Mouse (Mus musculus): Measurements from ENCODE around the gene Hoxb6. TPM values are rescaled to one million over a fixed set of nuclear protein-coding genes. Genes with fewer than 3 reads are reported as not detected.

The Hoxb6 gene
- polyA plus RNA-seq, 1 experiment from 2014 or later = not detected

GRCm38 (mm10) chr11:96334002-96334364, 41.7 kb downstream of the Hoxb6 start:
- no peaks in the 10 kb centered on the region for H3K36me3 ChIP-seq (ENCODE audit: control insufficient read depth, insufficient read depth, low read length)
- ATAC-seq (ENCODE audit: insufficient number of reproducible peaks, insufficient read depth, low FRiP score, low read depth) = no peak
- peaks cover 0 to 3% of the 10 kb centered on the region in 2 experiments; a peak in 1 of 4 replicates for H3K4me1 ChIP-seq (ENCODE audit: control insufficient read depth in 2 of 2, insufficient read depth in 2 of 2, low read length in 2 of 2)
- H3K4me2 ChIP-seq (ENCODE audit: low read length) = no peak overlapping the region
- 13% methylated on average over 2 of the region's 2 CpGs for WGBS
- peaks cover 100% of the 10 kb centered on the region for H3K27me3 ChIP-seq (ENCODE audit: control insufficient read depth, insufficient read depth, low read length)
- H3K27ac ChIP-seq (replicated peaks in 1 of 2; ENCODE audit: control insufficient read depth in 1 of 2, insufficient read depth in 1 of 2, low read depth in 2 of 2, low read length in 2 of 2) = no peak overlapping the region
- no peak overlapping the region for H3K9ac ChIP-seq (ENCODE audit: low read length)
- H3K9me3 ChIP-seq (ENCODE audit: control insufficient read depth, low read length) = no peaks in the 10 kb centered on the region
- H3K4me3 ChIP-seq (ENCODE audit: control insufficient read depth in 1 of 2, insufficient read depth in 1 of 2, low read depth in 1 of 2, low read length in 2 of 2) = no peak overlapping the region

- Histone ChIP-seq H3K4me2 (ENCODE audit: low read length) (no peak overlapping the region), H3K4me1 (ENCODE audit: control insufficient read depth in 2 of 2, insufficient read depth in 2 of 2, low read length in 2 of 2) (peaks cover 0 to 3% of the 10 kb centered on the region in 2 experiments; a peak in 1 of 4 replicates), H3K9ac (ENCODE audit: low read length) (no peak overlapping the region), H3K4me3 (ENCODE audit: control insufficient read depth in 1 of 2, insufficient read depth in 1 of 2, low read depth in 1 of 2, low read length in 2 of 2) (no peak overlapping the region), H3K36me3 (ENCODE audit: control insufficient read depth, insufficient read depth, low read length) (no peaks in the 10 kb centered on the region), H3K9me3 (ENCODE audit: control insufficient read depth, low read length) (no peaks in the 10 kb centered on the region), H3K27me3 (ENCODE audit: control insufficient read depth, insufficient read depth, low read length) (peaks cover 100% of the 10 kb centered on the region), H3K27ac (replicated peaks in 1 of 2; ENCODE audit: control insufficient read depth in 1 of 2, insufficient read depth in 1 of 2, low read depth in 2 of 2, low read length in 2 of 2) (no peak overlapping the region)
- WGBS = 51% methylated on average over 3 of the region's 3 CpGs
- ATAC-seq (ENCODE audit: insufficient number of reproducible peaks, insufficient read depth, low FRiP score, low read depth) = no peak
Observed at GRCm38 (mm10) chr11:96334998-96335397, 42.7 kb downstream of the Hoxb6 start.

GRCm38 (mm10) chr11:96336597-96336996, 44.3 kb downstream of the Hoxb6 start:
- Histone ChIP-seq H3K36me3 (ENCODE audit: control insufficient read depth, insufficient read depth, low read length) (no peaks in the 10 kb centered on the region), H3K27ac (replicated peaks in 1 of 2; ENCODE audit: control insufficient read depth in 1 of 2, insufficient read depth in 1 of 2, low read depth in 2 of 2, low read length in 2 of 2) (no peak overlapping the region), H3K9ac (ENCODE audit: low read length) (no peak overlapping the region), H3K9me3 (ENCODE audit: control insufficient read depth, low read length) (no peaks in the 10 kb centered on the region), H3K4me2 (ENCODE audit: low read length) (no peak overlapping the region), H3K27me3 (ENCODE audit: control insufficient read depth, insufficient read depth, low read length) (peaks cover 99% of the 10 kb centered on the region), H3K4me3 (ENCODE audit: control insufficient read depth in 1 of 2, insufficient read depth in 1 of 2, low read depth in 1 of 2, low read length in 2 of 2) (no peak overlapping the region), H3K4me1 (ENCODE audit: control insufficient read depth in 2 of 2, insufficient read depth in 2 of 2, low read length in 2 of 2) (peaks cover 0 to 3% of the 10 kb centered on the region in 2 experiments; a peak in 2 of 4 replicates)
- WGBS = 28% methylated on average over 2 of the region's 2 CpGs
- ATAC-seq (ENCODE audit: insufficient number of reproducible peaks, insufficient read depth, low FRiP score, low read depth) = no peak

GRCm38 (mm10) chr11:96337026-96337425, 44.8 kb downstream of the Hoxb6 start:
- Histone ChIP-seq H3K4me1 (ENCODE audit: control insufficient read depth in 2 of 2, insufficient read depth in 2 of 2, low read length in 2 of 2) (peaks cover 0 to 6% of the 10 kb centered on the region in 2 experiments; a peak in 3 of 4 replicates), H3K27ac (replicated peaks in 1 of 2; ENCODE audit: control insufficient read depth in 1 of 2, insufficient read depth in 1 of 2, low read depth in 2 of 2, low read length in 2 of 2) (no peak overlapping the region), H3K9me3 (ENCODE audit: control insufficient read depth, low read length) (no peaks in the 10 kb centered on the region), H3K27me3 (ENCODE audit: control insufficient read depth, insufficient read depth, low read length) (peaks cover 99% of the 10 kb centered on the region), H3K9ac (ENCODE audit: low read length) (no peak overlapping the region), H3K4me2 (ENCODE audit: low read length) (no peak overlapping the region), H3K36me3 (ENCODE audit: control insufficient read depth, insufficient read depth, low read length) (no peaks in the 10 kb centered on the region), H3K4me3 (ENCODE audit: control insufficient read depth in 1 of 2, insufficient read depth in 1 of 2, low read depth in 1 of 2, low read length in 2 of 2) (no peak overlapping the region)
- ATAC-seq (ENCODE audit: insufficient number of reproducible peaks, insufficient read depth, low FRiP score, low read depth) = no peak
- WGBS = 6% methylated on average over 6 of the region's 6 CpGs

- H3K9ac ChIP-seq (ENCODE audit: low read length) = no peak overlapping the region
- no peak overlapping the region for H3K27ac ChIP-seq (replicated peaks in 1 of 2; ENCODE audit: control insufficient read depth in 1 of 2, insufficient read depth in 1 of 2, low read depth in 2 of 2, low read length in 2 of 2)
- no peaks in the 10 kb centered on the region for H3K36me3 ChIP-seq (ENCODE audit: control insufficient read depth, insufficient read depth, low read length)
- ATAC-seq (ENCODE audit: insufficient number of reproducible peaks, insufficient read depth, low FRiP score, low read depth) = no peak
- no peak overlapping the region for H3K4me3 ChIP-seq (ENCODE audit: control insufficient read depth in 1 of 2, insufficient read depth in 1 of 2, low read depth in 1 of 2, low read length in 2 of 2)
- no peaks in the 10 kb centered on the region for H3K9me3 ChIP-seq (ENCODE audit: control insufficient read depth, low read length)
- H3K27me3 ChIP-seq (ENCODE audit: control insufficient read depth, insufficient read depth, low read length) = peaks cover 99% of the 10 kb centered on the region
- H3K4me1 ChIP-seq (ENCODE audit: control insufficient read depth in 2 of 2, insufficient read depth in 2 of 2, low read length in 2 of 2) = peaks cover 0 to 4% of the 10 kb centered on the region in 2 experiments; a peak in 2 of 4 replicates
- WGBS = 39% methylated on average over 7 of the region's 7 CpGs
- H3K4me2 ChIP-seq (ENCODE audit: low read length) = no peak overlapping the region
Observed at GRCm38 (mm10) chr11:96338957-96339855, 46.9 kb downstream of the Hoxb6 start.

GRCm38 (mm10) chr11:96340698-96341365, 48.6 kb downstream of the Hoxb6 start:
- Histone ChIP-seq H3K9ac (ENCODE audit: low read length) (peak overlapping the region; percentile 31; the same call in 1 of the 2 replicates), H3K4me1 (ENCODE audit: control insufficient read depth in 2 of 2, insufficient read depth in 2 of 2, low read length in 2 of 2) (peaks cover 0 to 4% of the 10 kb centered on the region in 2 experiments; a peak in 2 of 4 replicates), H3K27me3 (ENCODE audit: control insufficient read depth, insufficient read depth, low read length) (peaks cover 99% of the 10 kb centered on the region), H3K36me3 (ENCODE audit: control insufficient read depth, insufficient read depth, low read length) (no peaks in the 10 kb centered on the region), H3K4me2 (ENCODE audit: low read length) (peak overlapping the region; percentile 58), H3K27ac (replicated peaks in 1 of 2; ENCODE audit: control insufficient read depth in 1 of 2, insufficient read depth in 1 of 2, low read depth in 2 of 2, low read length in 2 of 2) (no peak overlapping the region; a peak in 1 of 4 replicates), H3K4me3 (ENCODE audit: control insufficient read depth in 1 of 2, insufficient read depth in 1 of 2, low read depth in 1 of 2, low read length in 2 of 2) (peak overlapping the region; percentile 18 to 27), H3K9me3 (ENCODE audit: control insufficient read depth, low read length) (no peaks in the 10 kb centered on the region)
- ATAC-seq (ENCODE audit: insufficient number of reproducible peaks, insufficient read depth, low FRiP score, low read depth) = no peak
- WGBS = 1% methylated on average over 34 of the region's 36 CpGs

GRCm38 (mm10) chr11:96341701-96342575, 49.7 kb downstream of the Hoxb6 start:
- H3K4me3 ChIP-seq (ENCODE audit: control insufficient read depth in 1 of 2, insufficient read depth in 1 of 2, low read depth in 1 of 2, low read length in 2 of 2) = peak overlapping the region; percentile 31 to 38
- peak overlapping the region in 1 of 2 experiments; percentile 47; a peak in 2 of 4 replicates for H3K27ac ChIP-seq (replicated peaks in 1 of 2; ENCODE audit: control insufficient read depth in 1 of 2, insufficient read depth in 1 of 2, low read depth in 2 of 2, low read length in 2 of 2)
- peaks cover 0 to 4% of the 10 kb centered on the region in 2 experiments; a peak in 2 of 4 replicates for H3K4me1 ChIP-seq (ENCODE audit: control insufficient read depth in 2 of 2, insufficient read depth in 2 of 2, low read length in 2 of 2)
- H3K27me3 ChIP-seq (ENCODE audit: control insufficient read depth, insufficient read depth, low read length) = peaks cover 99% of the 10 kb centered on the region
- no peaks in the 10 kb centered on the region for H3K36me3 ChIP-seq (ENCODE audit: control insufficient read depth, insufficient read depth, low read length)
- peak overlapping the region; percentile 63 for H3K9ac ChIP-seq (ENCODE audit: low read length)
- H3K4me2 ChIP-seq (ENCODE audit: low read length) = peak overlapping the region; percentile 58
- 2% methylated on average over 40 of the region's 40 CpGs for WGBS
- no peaks in the 10 kb centered on the region for H3K9me3 ChIP-seq (ENCODE audit: control insufficient read depth, low read length)
- no peak for ATAC-seq (ENCODE audit: insufficient number of reproducible peaks, insufficient read depth, low FRiP score, low read depth)
